Mouse (Mus musculus): ENCODE results near the gene Ppef2.

- TF ChIP-seq CTCF (IDR thresholded peaks at IDR 0.05; ENCODE audit: borderline replicate concordance, insufficient read depth, low read depth, low read length) (no peak), POLR2A (IDR thresholded peaks at IDR 0.05; ENCODE audit: borderline replicate concordance, insufficient read depth, low read length) (no peak)
These were observed 15.3 kb downstream of the Ppef2 start for GRCm38 (mm10) chr5:92240769-92241168.

All from cerebellum, adult 2 months (tissue).